Mouse (Mus musculus) megakaryocyte-erythroid progenitor cell, adult 5-6 weeks (primary cell): Measurements from ENCODE around the gene Acaa1b. TPM values are rescaled to one million over a fixed set of nuclear protein-coding genes. Genes with fewer than 3 reads are reported as not detected.

Source experiments
- ATAC-seq: replicated peaks from 2 replicates; pipeline ENCODE4 v1.8.0; 2016; ENCODE audit warnings: mild to moderate bottlenecking, inconsistent platforms; ENCODE audit not compliant: severe bottlenecking, poor library complexity, low FRiP score, low TSS enrichment
- total RNA-seq, 2 experiments: library from RNA; stranded (forward) in 1 of 2; stranded (reverse) in 1 of 2; fragments of 200-1000, 215-1000 nt in 1 of 2; fragments of >200 nt in 1 of 2; fragmentation: Nextera tagmentation in 1 of 2; gene quantifications; 2 replicates each; pipeline ENCODE4 v1.2.3; 2014 to 2017

The Acaa1b gene
- total RNA-seq, 2 experiments from 2014 or later: not detected

GRCm38 (mm10) chr9:119145638-119146037, 11.3 kb downstream of the Acaa1b start:
- ATAC-seq: no peak

DNA sequence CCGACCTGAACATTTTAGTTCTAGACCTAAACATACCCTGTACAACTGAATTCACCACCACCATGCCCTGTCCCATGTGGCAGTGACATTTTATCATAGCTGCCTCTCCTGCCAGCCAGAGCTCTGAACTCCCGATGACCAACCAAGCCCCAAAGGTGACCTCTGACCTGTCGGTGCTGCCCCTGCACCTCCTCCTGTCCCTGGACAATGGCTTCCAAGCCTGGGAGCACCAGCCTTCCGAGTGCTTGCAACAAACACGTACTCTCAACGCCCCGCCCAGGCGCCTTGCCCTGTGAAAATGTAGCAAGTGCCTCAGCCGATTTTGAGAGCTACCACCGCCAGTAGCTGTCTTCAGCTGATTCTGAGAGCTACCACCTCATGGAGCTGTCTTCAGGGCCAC, 11.8 kb downstream of the Acaa1b start:
- ATAC-seq: no peak

- ATAC-seq: no peak
Observed at GRCm38 (mm10) chr9:119144696-119145095, 12.2 kb downstream of the Acaa1b start.

- no peak for ATAC-seq
Observed at GRCm38 (mm10) chr9:119143372-119143771, 13.5 kb downstream of the Acaa1b start.

- ATAC-seq: no peak
Observed at GRCm38 (mm10) chr9:119142066-119142465, 14.8 kb downstream of the Acaa1b start.

- no peak for ATAC-seq
Observed at GRCm38 (mm10) chr9:119138836-119139235, 18.1 kb downstream of the Acaa1b start.

- no peak for ATAC-seq
Observed at GRCm38 (mm10) chr9:119130692-119131091, 26.2 kb downstream of the Acaa1b start.

DNA sequence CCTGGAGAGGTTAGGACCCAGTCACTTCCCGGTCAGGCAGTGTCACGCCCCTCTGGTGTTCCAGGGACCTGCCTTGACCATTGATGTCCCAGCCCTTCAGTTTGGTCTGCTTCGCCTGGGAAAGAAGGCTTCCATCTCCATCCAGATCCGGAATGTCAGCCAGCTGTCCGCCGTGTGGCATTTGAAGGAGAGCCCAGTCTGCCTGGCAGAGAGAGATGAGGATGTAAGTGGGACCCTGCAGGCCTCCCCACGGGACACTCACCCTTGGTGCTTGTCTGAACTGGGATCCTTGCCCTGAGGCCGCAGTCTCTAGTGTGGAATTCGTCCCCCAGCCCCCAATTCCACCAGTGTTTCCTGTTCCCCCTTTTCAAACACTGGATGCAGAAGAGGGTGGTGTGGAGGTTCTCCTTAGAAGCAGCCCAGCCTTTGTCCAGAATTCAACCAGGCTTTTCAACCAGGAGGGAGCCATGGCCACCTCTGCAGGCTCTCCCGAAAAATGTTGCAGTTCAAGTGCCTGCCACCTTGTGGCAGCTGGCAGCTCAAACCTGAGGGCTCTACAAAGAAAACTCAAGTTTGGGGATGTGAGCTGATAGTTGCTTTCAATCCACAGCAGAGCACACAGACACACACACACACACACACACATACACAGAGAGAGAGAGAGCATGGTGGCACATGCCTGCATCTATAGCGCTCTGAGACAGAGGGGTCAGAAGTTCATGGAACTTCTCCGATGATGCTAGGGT, 28.3 kb downstream of the Acaa1b start:
- ATAC-seq: no peak

- no peak for ATAC-seq
Observed at GRCm38 (mm10) chr9:119122596-119123369, 34.1 kb downstream of the Acaa1b start.

- no peak for ATAC-seq
Observed at GRCm38 (mm10) chr9:119120168-119120560, 36.7 kb downstream of the Acaa1b start.

DNA sequence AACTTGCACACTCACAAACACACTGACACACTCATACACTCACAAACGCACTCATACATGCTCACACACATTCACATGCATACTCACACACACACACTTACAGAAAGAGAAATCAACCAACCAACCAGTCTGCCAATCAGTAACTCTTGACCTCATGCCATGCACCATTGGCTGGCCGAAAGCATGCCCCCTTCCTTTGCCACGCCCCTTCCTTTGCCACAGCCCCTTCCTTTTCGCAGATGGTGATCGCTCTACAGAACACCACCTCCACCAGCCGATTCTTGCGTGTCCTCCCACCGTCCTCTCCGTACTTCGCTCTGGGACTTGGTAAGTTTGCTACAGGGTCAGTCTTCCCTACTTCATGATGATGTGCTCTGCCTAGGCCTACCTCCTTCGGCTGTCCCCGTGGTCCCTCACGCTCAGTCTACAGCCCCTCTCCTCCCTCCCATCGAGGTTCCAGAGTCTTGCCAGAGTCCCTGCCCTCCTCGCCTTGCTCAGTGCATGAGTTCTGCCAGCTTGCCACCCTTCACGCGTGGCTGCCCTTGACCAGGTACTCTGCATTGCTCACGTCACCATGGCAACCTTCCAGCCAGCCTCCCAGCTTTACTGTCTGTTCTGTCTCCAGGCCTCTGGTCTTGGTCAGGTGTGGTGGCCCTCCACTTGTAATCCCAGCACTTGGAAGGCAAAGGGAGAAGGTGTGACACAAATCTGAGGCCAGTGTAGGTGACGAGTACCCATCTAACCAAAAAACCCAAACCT, 37.3 kb downstream of the Acaa1b start:
- no peak for ATAC-seq

GRCm38 (mm10) chr9:119114911-119115310, 42.0 kb downstream of the Acaa1b start:
- ATAC-seq: no peak

- ATAC-seq: no peak
Observed at GRCm38 (mm10) chr9:119110640-119111039, 46.3 kb downstream of the Acaa1b start.

- no peak for ATAC-seq
Observed at GRCm38 (mm10) chr9:119109685-119110353, 47.1 kb downstream of the Acaa1b start.

DNA sequence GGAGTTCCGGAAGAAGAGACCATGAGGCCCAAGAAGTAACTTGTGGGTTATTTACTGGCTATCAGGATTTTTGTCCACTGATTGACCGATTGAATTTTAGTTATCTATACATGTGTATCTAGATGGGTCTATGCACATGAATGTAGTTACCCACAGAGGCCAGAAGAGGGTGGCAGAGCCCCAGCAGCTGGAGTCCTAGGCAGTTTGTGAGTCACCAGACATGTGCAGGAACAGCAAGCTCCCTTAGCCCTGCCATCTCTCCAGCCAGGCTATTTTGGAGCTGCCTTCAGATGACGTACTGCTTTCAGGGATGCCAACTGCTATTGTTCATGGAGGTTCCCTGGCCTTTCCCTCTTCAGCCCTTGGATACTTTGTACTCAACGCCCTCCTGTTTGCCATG, 49.3 kb downstream of the Acaa1b start:
- peak; percentile 68; the same call in 1 of the 2 replicates for ATAC-seq

DNA sequence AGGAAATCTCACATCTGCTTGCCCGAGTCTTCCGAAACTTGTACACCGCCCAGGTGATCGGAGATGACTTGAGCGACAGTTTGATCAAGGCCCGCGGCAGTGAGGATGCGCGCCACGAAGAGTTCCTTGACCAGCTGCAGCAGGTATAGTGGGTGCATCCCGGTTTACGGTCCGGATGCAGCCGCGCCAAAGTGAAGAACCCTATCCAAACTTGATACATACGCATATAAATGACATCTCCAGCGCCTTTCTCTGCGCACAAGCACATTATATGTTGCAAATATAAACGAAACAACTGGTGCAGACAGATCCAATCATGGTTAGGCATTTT, 54.1 kb downstream of the Acaa1b start:
- ATAC-seq: no peak

DNA sequence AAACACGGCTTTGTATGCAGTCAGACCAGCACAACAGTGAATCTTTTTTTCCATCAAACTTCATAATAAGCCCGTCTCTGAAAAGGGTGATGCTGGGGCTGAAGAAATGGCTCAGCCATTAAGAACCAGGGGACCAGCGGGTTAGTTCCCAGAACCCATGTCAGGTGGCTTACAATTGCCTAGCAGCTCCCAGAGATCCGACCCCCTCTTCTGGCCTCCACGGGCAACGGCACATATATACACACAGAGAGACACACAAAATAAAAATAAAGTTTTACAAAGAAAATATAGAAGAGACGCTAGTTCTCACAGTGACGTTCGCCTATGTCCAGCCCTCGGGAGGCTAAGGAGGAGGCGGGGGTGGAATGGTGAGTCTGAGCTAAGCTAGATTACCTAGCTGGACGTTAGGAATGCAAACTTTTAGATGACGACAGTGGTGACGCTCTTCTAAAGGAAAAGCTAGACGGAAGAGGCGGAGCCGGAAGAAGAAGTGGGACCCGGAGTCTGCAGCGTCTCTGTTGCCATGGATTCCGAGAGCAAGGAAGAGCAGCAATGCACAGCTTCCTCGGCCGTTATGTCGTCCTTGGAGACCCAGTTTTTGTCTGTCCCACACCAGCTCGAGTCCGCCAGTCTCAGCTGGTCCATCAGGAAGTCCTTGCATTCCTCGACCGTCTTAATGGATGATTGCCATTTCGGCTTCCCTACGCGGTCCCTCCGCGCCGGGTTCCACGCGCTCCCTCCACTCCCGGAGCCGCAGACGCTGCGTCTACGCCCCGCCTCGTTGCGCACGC, 54.7 kb downstream of the Acaa1b start, which contains the start of gene Dlec1:
Dlec1 (plus strand) TSS at position 487 of the 791 bp plus-strand sequence.
- ATAC-seq: peak; percentile 91

DNA sequence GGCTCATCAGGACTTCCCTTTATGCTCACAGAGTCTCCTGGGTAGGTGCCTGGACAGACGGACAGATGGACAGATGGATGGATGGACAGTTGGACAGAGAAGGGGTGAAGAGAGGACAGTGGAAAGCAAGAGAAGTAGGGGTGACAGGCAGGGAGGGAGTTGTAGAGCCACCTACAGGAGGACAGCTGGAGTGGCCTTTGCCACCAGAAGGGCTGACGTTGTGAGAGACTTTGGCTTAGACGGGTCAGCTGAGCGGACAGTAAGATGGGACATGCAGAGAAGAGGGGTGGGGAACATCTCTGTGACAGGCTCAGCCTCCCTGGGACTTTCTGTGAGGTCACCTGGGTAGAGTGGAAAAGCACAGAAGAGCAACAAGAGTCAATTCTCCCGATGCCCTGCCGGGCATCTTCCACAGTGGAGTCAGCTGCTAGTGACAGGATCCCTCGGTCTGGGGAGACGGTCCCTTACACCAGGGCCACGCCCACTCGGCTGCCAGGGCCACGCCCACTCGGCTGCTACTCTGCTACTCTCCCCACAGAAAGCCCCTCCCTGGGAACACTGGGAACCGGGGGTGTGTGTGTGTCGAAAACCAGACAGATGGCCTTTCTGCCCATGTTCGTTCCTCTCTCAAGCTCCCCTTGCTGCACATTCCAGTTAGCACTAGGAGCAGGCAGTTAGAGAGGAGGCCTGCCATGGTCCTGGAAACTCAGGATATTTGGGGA, 56.6 kb downstream of the Acaa1b start:
- peak; percentile 34; the same call in 1 of the 2 replicates for ATAC-seq
